Mouse (Mus musculus): Measurements from ENCODE around the gene Ddx46. TPM values are rescaled to one million over a fixed set of nuclear protein-coding genes. Genes with fewer than 3 reads are reported as not detected.
A peak's percentile ranks its signal among the peaks of the same experiment; 100 is the strongest.

Ddx46 gene
- polyA plus RNA-seq, 2 experiments: 33.0 to 48.7 TPM

- WGBS: 3% methylated on average over 4 of the region's 4 CpGs
Observed at GRCm38 (mm10) chr13:55726598-55727119, 91.8 kb downstream of the Ddx46 start.

GRCm38 (mm10) chr13:55727120-55727838, 92.5 kb downstream of the Ddx46 start, which contains the start of gene Pcbd2:
TSS of gene Pcbd2 (plus strand) at chr13:55727368.
- no peaks in the 10 kb centered on the region for H3K27me3 ChIP-seq (ENCODE audit: control insufficient read depth, insufficient read depth, low read length)
- peak within 1 kb of the TSS; percentile 75 for H3K4me2 ChIP-seq (replicated peaks; ENCODE audit: low read depth, low read length, severe bottlenecking)
- DNase-seq (ENCODE audit: low spot score) (peak; percentile 79), ATAC-seq (ENCODE audit: low FRiP score, low read depth) (peak; percentile 83)
- WGBS: 1% methylated on average over 64 of the region's 73 CpGs
- H3K4me1 ChIP-seq (ENCODE audit: control insufficient read depth, insufficient read depth, low read length): no peaks in the 10 kb centered on the region
- peaks cover 16% of the 10 kb centered on the region for H3K36me3 ChIP-seq (ENCODE audit: control insufficient read depth, insufficient read depth, low read length)
- H3K27ac ChIP-seq (replicated peaks; ENCODE audit: low read depth, low read length): peak within 1 kb of the TSS; percentile 93
- H3K9me3 ChIP-seq (ENCODE audit: control insufficient read depth, low read length): no peaks in the 10 kb centered on the region
- peak within 1 kb of the TSS; percentile 58 for H3K4me3 ChIP-seq (replicated peaks; ENCODE audit: low read length)
- TF ChIP-seq POLR2A (IDR thresholded peaks at IDR 0.05; ENCODE audit: borderline replicate concordance, extremely low read depth, insufficient read depth, insufficient read length): 0 out of 2 replicates have a peak, but pooled peaks have one; percentile 22
- peak within 1 kb of the TSS; percentile 75 for H3K9ac ChIP-seq (ENCODE audit: low read depth, low read length, severe bottlenecking)

More at GRCm38 (mm10) chr13:55726598-55727119, 91.8 kb downstream of the Ddx46 start:
- Histone ChIP-seq H3K4me3 (replicated peaks; ENCODE audit: low read length) (peak overlapping the region; percentile 58), H3K36me3 (ENCODE audit: control insufficient read depth, insufficient read depth, low read length) (peaks cover 21% of the 10 kb centered on the region), H3K27ac (replicated peaks; ENCODE audit: low read depth, low read length) (peak overlapping the region; percentile 93), H3K9me3 (ENCODE audit: control insufficient read depth, low read length) (no peaks in the 10 kb centered on the region), H3K4me2 (replicated peaks; ENCODE audit: low read depth, low read length, severe bottlenecking) (peak overlapping the region; percentile 75), H3K4me1 (ENCODE audit: control insufficient read depth, insufficient read depth, low read length) (no peaks in the 10 kb centered on the region), H3K9ac (ENCODE audit: low read depth, low read length, severe bottlenecking) (peak overlapping the region; percentile 75), H3K27me3 (ENCODE audit: control insufficient read depth, insufficient read depth, low read length) (no peaks in the 10 kb centered on the region)
- DNase-seq (ENCODE audit: low spot score) (no peak), ATAC-seq (ENCODE audit: low FRiP score, low read depth) (no peak)
- no peak for TF ChIP-seq POLR2A (IDR thresholded peaks at IDR 0.05; ENCODE audit: borderline replicate concordance, extremely low read depth, insufficient read depth, insufficient read length)

GRCm38 (mm10) chr13:55727839-55728238, 93.0 kb downstream of the Ddx46 start:
- Histone ChIP-seq H3K9ac (ENCODE audit: low read depth, low read length, severe bottlenecking) (peak overlapping the region; percentile 75), H3K27me3 (ENCODE audit: control insufficient read depth, insufficient read depth, low read length) (no peaks in the 10 kb centered on the region), H3K27ac (replicated peaks; ENCODE audit: low read depth, low read length) (peak overlapping the region; percentile 93), H3K4me3 (replicated peaks; ENCODE audit: low read length) (peak overlapping the region; percentile 58), H3K4me2 (replicated peaks; ENCODE audit: low read depth, low read length, severe bottlenecking) (peak overlapping the region; percentile 75), H3K4me1 (ENCODE audit: control insufficient read depth, insufficient read depth, low read length) (no peaks in the 10 kb centered on the region), H3K36me3 (ENCODE audit: control insufficient read depth, insufficient read depth, low read length) (peaks cover 16% of the 10 kb centered on the region), H3K9me3 (ENCODE audit: control insufficient read depth, low read length) (no peaks in the 10 kb centered on the region)
- TF ChIP-seq POLR2A (IDR thresholded peaks at IDR 0.05; ENCODE audit: borderline replicate concordance, extremely low read depth, insufficient read depth, insufficient read length): no peak
- WGBS: 4% methylated on average over 19 of the region's 19 CpGs
- peak; percentile 76 for ATAC-seq (ENCODE audit: low FRiP score, low read depth)
- peak; percentile 85 for DNase-seq (ENCODE audit: low spot score)

GRCm38 (mm10) chr13:55730716-55731115, 95.9 kb downstream of the Ddx46 start:
- Histone ChIP-seq H3K9ac (ENCODE audit: low read depth, low read length, severe bottlenecking) (no peak overlapping the region), H3K9me3 (ENCODE audit: control insufficient read depth, low read length) (no peaks in the 10 kb centered on the region), H3K4me2 (replicated peaks; ENCODE audit: low read depth, low read length, severe bottlenecking) (no peak overlapping the region), H3K36me3 (ENCODE audit: control insufficient read depth, insufficient read depth, low read length) (peaks cover 4% of the 10 kb centered on the region; the same call in 1 of the 2 replicates), H3K4me1 (ENCODE audit: control insufficient read depth, insufficient read depth, low read length) (peaks cover 8% of the 10 kb centered on the region; the same call in 1 of the 2 replicates), H3K27me3 (ENCODE audit: control insufficient read depth, insufficient read depth, low read length) (no peaks in the 10 kb centered on the region), H3K27ac (replicated peaks; ENCODE audit: low read depth, low read length) (no peak overlapping the region), H3K4me3 (replicated peaks; ENCODE audit: low read length) (no peak overlapping the region)
- ATAC-seq (ENCODE audit: low FRiP score, low read depth) (no peak), DNase-seq (ENCODE audit: low spot score) (no peak)
- TF ChIP-seq POLR2A (IDR thresholded peaks at IDR 0.05; ENCODE audit: borderline replicate concordance, extremely low read depth, insufficient read depth, insufficient read length): no peak
- 87% methylated on average over 7 of the region's 7 CpGs for WGBS

Other genes with a start within 250 kb of the Ddx46 start
- not detected in 2 replicates for gene Slc34a1, start 236.8 kb upstream of the Ddx46 start, polyA plus RNA-seq (2012; rRNA removed)
- gene Slc34a1, start 236.8 kb upstream of the Ddx46 start, polyA plus RNA-seq (2014; fragmentation: Nextera tagmentation; extraction: Ambion mirVana): not detected in 2 replicates
- gene Pfn3, start 219.8 kb upstream of the Ddx46 start, polyA plus RNA-seq (2012; rRNA removed): 0.52 TPM in 1 of 2 replicates, not detected in the other
- gene Pfn3, start 219.8 kb upstream of the Ddx46 start, polyA plus RNA-seq (2014; fragmentation: Nextera tagmentation; extraction: Ambion mirVana): not detected in 2 replicates
- gene F12, start 208.2 kb upstream of the Ddx46 start, polyA plus RNA-seq (2012; rRNA removed): 0.09 and 0.11 TPM in 2 replicates
- gene F12, start 208.2 kb upstream of the Ddx46 start, polyA plus RNA-seq (2014; fragmentation: Nextera tagmentation; extraction: Ambion mirVana): not detected in 2 replicates
- gene Grk6, start 190.0 kb upstream of the Ddx46 start, polyA plus RNA-seq (2012; rRNA removed): 81.4 and 92.8 TPM in 2 replicates
- gene Grk6, start 190.0 kb upstream of the Ddx46 start, polyA plus RNA-seq (2014; fragmentation: Nextera tagmentation; extraction: Ambion mirVana): 51.7 and 57.5 TPM in 2 replicates
- 18.6 and 28.4 TPM in 2 replicates for gene Prr7, start 170.8 kb upstream of the Ddx46 start, polyA plus RNA-seq (2012; rRNA removed)
- gene Prr7, start 170.8 kb upstream of the Ddx46 start, polyA plus RNA-seq (2014; fragmentation: Nextera tagmentation; extraction: Ambion mirVana): 1.4 and 2.3 TPM in 2 replicates
- gene Dbn1, start 146.9 kb upstream of the Ddx46 start, polyA plus RNA-seq (2012; rRNA removed): 266 and 303 TPM in 2 replicates
- gene Dbn1, start 146.9 kb upstream of the Ddx46 start, polyA plus RNA-seq (2014; fragmentation: Nextera tagmentation; extraction: Ambion mirVana): 153 and 178 TPM in 2 replicates
- gene Pdlim7, start 121.4 kb upstream of the Ddx46 start, polyA plus RNA-seq (2012; rRNA removed): 137 and 192 TPM in 2 replicates
- gene Pdlim7, start 121.4 kb upstream of the Ddx46 start, polyA plus RNA-seq (2014; fragmentation: Nextera tagmentation; extraction: Ambion mirVana): 148 and 162 TPM in 2 replicates
- gene Dok3, start 105.7 kb upstream of the Ddx46 start, polyA plus RNA-seq (2012; rRNA removed): 9.1 and 9.8 TPM in 2 replicates
- gene Dok3, start 105.7 kb upstream of the Ddx46 start, polyA plus RNA-seq (2014; fragmentation: Nextera tagmentation; extraction: Ambion mirVana): 2.4 and 4.4 TPM in 2 replicates
- gene Ddx41, start 98.4 kb upstream of the Ddx46 start, polyA plus RNA-seq (2012; rRNA removed): 89.3 and 92.6 TPM in 2 replicates
- gene Ddx41, start 98.4 kb upstream of the Ddx46 start, polyA plus RNA-seq (2014; fragmentation: Nextera tagmentation; extraction: Ambion mirVana): 59.9 and 61.6 TPM in 2 replicates
- 140 and 159 TPM in 2 replicates for gene Fam193b, start 63.9 kb upstream of the Ddx46 start, polyA plus RNA-seq (2012; rRNA removed)
- 35.9 and 40.7 TPM in 2 replicates for gene Fam193b, start 63.9 kb upstream of the Ddx46 start, polyA plus RNA-seq (2014; fragmentation: Nextera tagmentation; extraction: Ambion mirVana)
- gene Tmed9, start 61.3 kb upstream of the Ddx46 start, polyA plus RNA-seq (2012; rRNA removed): 182 and 228 TPM in 2 replicates
- 78.6 and 83.0 TPM in 2 replicates for gene Tmed9, start 61.3 kb upstream of the Ddx46 start, polyA plus RNA-seq (2014; fragmentation: Nextera tagmentation; extraction: Ambion mirVana)
- 39.3 and 53.0 TPM in 2 replicates for gene B4galt7, start 35.1 kb upstream of the Ddx46 start, polyA plus RNA-seq (2012; rRNA removed)
- gene B4galt7, start 35.1 kb upstream of the Ddx46 start, polyA plus RNA-seq (2014; fragmentation: Nextera tagmentation; extraction: Ambion mirVana): 10.1 and 12.5 TPM in 2 replicates
- 55.3 and 60.7 TPM in 2 replicates for gene Caml, start 12.0 kb upstream of the Ddx46 start, polyA plus RNA-seq (2012; rRNA removed)
- 59.4 and 60.4 TPM in 2 replicates for gene Caml, start 12.0 kb upstream of the Ddx46 start, polyA plus RNA-seq (2014; fragmentation: Nextera tagmentation; extraction: Ambion mirVana)
- 75.9 and 87.5 TPM in 2 replicates for gene B230219D22Rik, start 58.1 kb downstream of the Ddx46 start, polyA plus RNA-seq (2012; rRNA removed)
- 60.7 and 67.8 TPM in 2 replicates for gene B230219D22Rik, start 58.1 kb downstream of the Ddx46 start, polyA plus RNA-seq (2014; fragmentation: Nextera tagmentation; extraction: Ambion mirVana)
- gene Txndc15, start 79.6 kb downstream of the Ddx46 start, polyA plus RNA-seq (2012; rRNA removed): 61.8 and 64.4 TPM in 2 replicates
- gene Txndc15, start 79.6 kb downstream of the Ddx46 start, polyA plus RNA-seq (2014; fragmentation: Nextera tagmentation; extraction: Ambion mirVana): 104 and 109 TPM in 2 replicates
- gene Pcbd2, start 92.3 kb downstream of the Ddx46 start, polyA plus RNA-seq (2012; rRNA removed): 24.3 and 41.7 TPM in 2 replicates
- gene Pcbd2, start 92.3 kb downstream of the Ddx46 start, polyA plus RNA-seq (2014; fragmentation: Nextera tagmentation; extraction: Ambion mirVana): 40.9 and 46.2 TPM in 2 replicates
- 0.18 TPM in 2 replicates for gene Catsper3, start 149.5 kb downstream of the Ddx46 start, polyA plus RNA-seq (2012; rRNA removed)
- gene Catsper3, start 149.5 kb downstream of the Ddx46 start, polyA plus RNA-seq (2014; fragmentation: Nextera tagmentation; extraction: Ambion mirVana): 0.15 TPM in 1 of 2 replicates, not detected in the other
- gene Pitx1, start 201.2 kb downstream of the Ddx46 start, polyA plus RNA-seq (2012; rRNA removed): 59.5 and 94.8 TPM in 2 replicates
- 63.1 and 84.6 TPM in 2 replicates for gene Pitx1, start 201.2 kb downstream of the Ddx46 start, polyA plus RNA-seq (2014; fragmentation: Nextera tagmentation; extraction: Ambion mirVana)

All from limb, embryonic 14.5 days (tissue).